In the genomic region with DNA sequence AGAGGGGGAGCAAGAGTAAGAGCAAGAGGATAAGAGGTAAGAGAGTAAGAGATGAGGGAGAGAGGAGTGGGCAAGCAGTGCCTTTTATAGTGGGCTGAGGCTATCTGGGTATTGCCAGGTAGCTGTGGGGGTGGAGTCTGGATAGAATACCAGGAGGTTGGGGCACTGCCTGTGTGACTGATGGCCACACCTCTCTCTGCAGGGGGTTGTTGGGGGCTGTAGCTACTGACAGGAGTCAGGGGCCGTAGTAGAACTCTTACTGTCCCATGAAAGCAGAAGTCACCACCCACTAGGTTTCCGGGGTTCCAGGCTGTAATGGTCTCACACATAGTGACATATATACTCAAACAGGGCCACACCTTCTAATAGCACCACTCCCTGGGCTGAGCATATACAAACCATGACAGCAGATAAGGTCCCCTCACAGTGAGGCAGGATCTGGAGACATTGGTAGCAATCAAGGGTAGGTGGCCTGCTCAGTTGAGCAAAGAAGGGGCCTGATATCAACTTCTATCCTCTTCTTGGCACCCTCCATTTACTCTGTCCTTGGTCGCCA, we compare ENCODE assay signal across 24 mouse cellular contexts.
DNase-seq lines count a peak whose midpoint lies in the region; ATAC-seq and TF ChIP-seq lines count a peak whose summit lies in the region.
"Had no signal": no experiment of that assay in that cellular context is flagged by ENCODE, and none has a peak within 500 bp of the region (broad histone marks: within the 10 kb centered on the region; RNA-seq: fewer than 3 reads in every experiment).

No protein-coding gene starts in this region.

- H3K27me3 ChIP-seq in heart, embryonic 10.5 days (ENCODE audit: insufficient read depth, poor library complexity, severe bottlenecking) = no peaks in the 10 kb centered on the region
- no peaks in the 10 kb centered on the region for H3K27me3 ChIP-seq in heart, embryonic 11.5 days (ENCODE audit: control insufficient read depth, insufficient read depth, low read length)
- no peaks in the 10 kb centered on the region for H3K27me3 ChIP-seq in liver, embryonic 11.5 days (replicated peaks; ENCODE audit: control insufficient read depth, insufficient read depth, low read length)
- H3K27me3 ChIP-seq in liver, embryonic 12.5 days (replicated peaks) = no peaks in the 10 kb centered on the region
- no peaks in the 10 kb centered on the region for H3K27me3 ChIP-seq in testis, adult 2 months (ENCODE audit: control insufficient read depth, insufficient read depth, low read length)
- H3K27me3 ChIP-seq: embryonic facial prominence, embryonic 13.5 days; embryonic facial prominence, embryonic 15.5 days; forebrain, embryonic 12.5 days; forebrain, embryonic 15.5 days had no signal

- no peaks in the 10 kb centered on the region for H3K36me3 ChIP-seq in heart, embryonic 10.5 days
- H3K36me3 ChIP-seq in heart, embryonic 11.5 days (ENCODE audit: control insufficient read depth, insufficient read depth, low read length) = no peaks in the 10 kb centered on the region
- no peaks in the 10 kb centered on the region for H3K36me3 ChIP-seq in liver, embryonic 11.5 days (ENCODE audit: control insufficient read depth, insufficient read depth, low read length)
- H3K36me3 ChIP-seq in liver, embryonic 12.5 days = no peaks in the 10 kb centered on the region
- H3K36me3 ChIP-seq in testis, adult 2 months (ENCODE audit: control insufficient read depth, insufficient read depth, low read length) = no peaks in the 10 kb centered on the region
- H3K36me3 ChIP-seq: embryonic facial prominence, embryonic 15.5 days; forebrain, embryonic 10.5 days; forebrain, embryonic 12.5 days; forebrain, embryonic 15.5 days had no signal

- peak; percentile 63 for DNase-seq in heart, embryonic 10.5 days (ENCODE audit: low spot score)
- DNase-seq in liver, embryonic 11.5 days (ENCODE audit: low spot score) = peak; percentile 14
- DNase-seq in testis, postnatal 10 days (ENCODE audit: low spot score) = no peak
- peak; percentile 0 for DNase-seq in testis, postnatal 14 days (ENCODE audit: low spot score)
- no peak for DNase-seq in kidney, adult 11 months
- DNase-seq: adrenal gland, adult 2 months; adrenal gland, postnatal 10 days; adrenal gland, postnatal 25 days; cerebellum, adult 11 months; cerebellum, adult 18-20 months; cerebellum, adult 8-10 months; cerebellum, adult 9-11 months; cerebellum, postnatal 14 days; cerebellum, postnatal 36 days; embryo, embryonic 11 days had no signal

- no peak overlapping the region for H3K9ac ChIP-seq in heart, embryonic 11.5 days (ENCODE audit: low read depth, low read length)
- no peak overlapping the region for H3K9ac ChIP-seq in liver, embryonic 11.5 days (ENCODE audit: low read depth, low read length)
- no peak overlapping the region for H3K9ac ChIP-seq in liver, embryonic 12.5 days
- H3K9ac ChIP-seq: embryonic facial prominence, embryonic 13.5 days; embryonic facial prominence, embryonic 15.5 days; forebrain, embryonic 12.5 days; forebrain, embryonic 15.5 days had no signal

- TF ChIP-seq POLR2A in testis, adult 2 months (IDR thresholded peaks at IDR 0.05; ENCODE audit: control insufficient read depth, low read depth, low read length) = no peak

- 64% methylated on average over 3 of the region's 3 CpGs for WGBS in heart, embryonic 10.5 days
- 78% methylated on average over 3 of the region's 3 CpGs for WGBS in heart, embryonic 11.5 days (ENCODE audit: insufficient replicate concordance)
- 74% methylated on average over 3 of the region's 3 CpGs for WGBS in liver, embryonic 11.5 days
- 50% methylated on average over 3 of the region's 3 CpGs for WGBS in liver, embryonic 12.5 days (ENCODE audit: insufficient replicate concordance)

- H3K4me3 ChIP-seq in heart, embryonic 10.5 days = no peak overlapping the region
- no peak overlapping the region for H3K4me3 ChIP-seq in heart, embryonic 11.5 days (ENCODE audit: low read depth, low read length)
- no peak overlapping the region for H3K4me3 ChIP-seq in liver, embryonic 11.5 days (ENCODE audit: low read depth, low read length)
- H3K4me3 ChIP-seq in liver, embryonic 12.5 days = no peak overlapping the region
- peak overlapping the region; percentile 38 for H3K4me3 ChIP-seq in testis, adult 2 months (ENCODE audit: control insufficient read depth, low read depth, low read length)
- H3K4me3 ChIP-seq: embryonic facial prominence, embryonic 13.5 days; embryonic facial prominence, embryonic 15.5 days; erythroblast, embryonic 14.5 days; forebrain, embryonic 10.5 days; forebrain, embryonic 12.5 days; forebrain, embryonic 15.5 days had no signal

- ATAC-seq in heart, embryonic 11.5 days (replicated peaks; ENCODE audit: insufficient number of reproducible peaks, low FRiP score, low TSS enrichment) = no peak
- no peak for ATAC-seq in liver, embryonic 11.5 days (replicated peaks; ENCODE audit: low FRiP score)
- no peak for ATAC-seq in liver, embryonic 12.5 days
- ATAC-seq: forebrain, embryonic 15.5 days had no signal

- H3K9me3 ChIP-seq in heart, embryonic 10.5 days = no peaks in the 10 kb centered on the region
- H3K9me3 ChIP-seq in heart, embryonic 11.5 days (replicated peaks; ENCODE audit: control insufficient read depth, low read length) = no peaks in the 10 kb centered on the region
- H3K9me3 ChIP-seq in liver, embryonic 11.5 days (ENCODE audit: control insufficient read depth, low read length) = no peaks in the 10 kb centered on the region
- H3K9me3 ChIP-seq in liver, embryonic 12.5 days (replicated peaks) = no peaks in the 10 kb centered on the region
- H3K9me3 ChIP-seq: embryonic facial prominence, embryonic 13.5 days; embryonic facial prominence, embryonic 15.5 days; forebrain, embryonic 10.5 days; forebrain, embryonic 12.5 days; forebrain, embryonic 15.5 days had no signal

- H3K4me1 ChIP-seq in heart, embryonic 10.5 days = no peaks in the 10 kb centered on the region
- no peaks in the 10 kb centered on the region for H3K4me1 ChIP-seq in heart, embryonic 11.5 days (ENCODE audit: control insufficient read depth, insufficient read depth, low read length)
- H3K4me1 ChIP-seq in liver, embryonic 11.5 days (replicated peaks; ENCODE audit: control insufficient read depth, insufficient read depth, low read length) = no peaks in the 10 kb centered on the region
- no peaks in the 10 kb centered on the region for H3K4me1 ChIP-seq in liver, embryonic 12.5 days
- H3K4me1 ChIP-seq in testis, adult 2 months (ENCODE audit: control insufficient read depth, insufficient read depth, low read length) = peaks cover 3% of the 10 kb centered on the region; the same call in 1 of the 2 replicates
- H3K4me1 ChIP-seq: embryonic facial prominence, embryonic 13.5 days; embryonic facial prominence, embryonic 15.5 days; forebrain, embryonic 10.5 days; forebrain, embryonic 12.5 days; forebrain, embryonic 15.5 days had no signal

- TF ChIP-seq CTCF in testis, adult 2 months (IDR thresholded peaks at IDR 0.05; ENCODE audit: control insufficient read depth, insufficient read depth, insufficient replicate concordance, low read depth, low read length) = no peak

- no peak overlapping the region for H3K27ac ChIP-seq in heart, embryonic 10.5 days
- H3K27ac ChIP-seq in heart, embryonic 11.5 days (ENCODE audit: low read depth, low read length) = no peak overlapping the region
- no peak overlapping the region for H3K27ac ChIP-seq in liver, embryonic 11.5 days (ENCODE audit: low read depth, low read length)
- H3K27ac ChIP-seq in liver, embryonic 12.5 days = no peak overlapping the region
- H3K27ac ChIP-seq in testis, adult 2 months (ENCODE audit: control insufficient read depth, insufficient read depth, low read depth, low read length) = no peak overlapping the region
- H3K27ac ChIP-seq: embryonic facial prominence, embryonic 13.5 days; embryonic facial prominence, embryonic 15.5 days; forebrain, embryonic 10.5 days; forebrain, embryonic 12.5 days; forebrain, embryonic 15.5 days had no signal

- H3K4me2 ChIP-seq in heart, embryonic 11.5 days = no peak overlapping the region
- no peak overlapping the region for H3K4me2 ChIP-seq in liver, embryonic 11.5 days
- H3K4me2 ChIP-seq in liver, embryonic 12.5 days = no peak overlapping the region
- H3K4me2 ChIP-seq: embryonic facial prominence, embryonic 13.5 days; embryonic facial prominence, embryonic 15.5 days; forebrain, embryonic 12.5 days; forebrain, embryonic 15.5 days had no signal

Comparison
In these comparisons a context has a peak if more than half of its experiments do, and no peak if none do; other contexts are left out.
1. DNase-seq: peak in heart, embryonic 10.5 days (single experiment), liver, embryonic 11.5 days (single experiment) and testis, postnatal 14 days (single experiment); none in testis, postnatal 10 days (single experiment) and kidney, adult 11 months (single experiment).